Mouse (Mus musculus): ENCODE results near the gene Drg1. TPM values are rescaled to one million over a fixed set of nuclear protein-coding genes. Genes with fewer than 3 reads are reported as not detected.
"Not testable (repeated sequence)": the region's sequence is repeated elsewhere in the genome, so short reads cannot be mapped to it uniquely, and the experiment has no call there.

Gene Drg1
- polyA plus RNA-seq, 1 experiment from 2014 or later = 159 TPM

DNA sequence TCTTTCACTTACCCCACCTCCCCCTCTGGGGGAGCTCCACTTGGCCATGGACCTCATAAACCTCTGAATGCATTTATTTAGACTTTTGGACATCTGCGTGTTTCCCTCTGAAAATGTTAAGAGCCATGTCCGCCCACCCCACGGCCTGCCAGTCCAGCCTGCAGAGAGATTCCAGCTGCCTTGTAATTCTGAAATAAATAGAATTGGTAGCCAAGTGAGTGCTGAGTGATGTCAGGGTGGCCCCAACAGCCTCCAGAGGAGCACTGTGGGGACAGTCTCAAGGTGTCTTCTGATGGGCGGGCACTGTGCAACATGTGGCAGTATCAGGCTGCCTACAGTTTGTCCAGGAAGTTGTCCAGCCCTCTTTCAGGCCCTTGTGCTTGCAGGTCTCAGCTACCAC, 116.7 kb downstream of the Drg1 start:
- not testable (repeated sequence) for H3K27ac ChIP-seq (ENCODE audit: poor library complexity, severe bottlenecking); H3K4me3 ChIP-seq; H3K9ac ChIP-seq; H3K4me2 ChIP-seq; H3K4me1 ChIP-seq (replicated peaks); H3K27me3 ChIP-seq (replicated peaks)
- H3K9me3 ChIP-seq (replicated peaks) = peaks cover 19% of the 10 kb centered on the region
- H3K36me3 ChIP-seq = peaks cover 13% of the 10 kb centered on the region
- ATAC-seq (ENCODE audit: insufficient number of reproducible peaks, low FRiP score) = peak; percentile 9; the same call in 1 of the 2 replicates
- WGBS = 90% methylated on average over 4 of the region's 4 CpGs

DNA sequence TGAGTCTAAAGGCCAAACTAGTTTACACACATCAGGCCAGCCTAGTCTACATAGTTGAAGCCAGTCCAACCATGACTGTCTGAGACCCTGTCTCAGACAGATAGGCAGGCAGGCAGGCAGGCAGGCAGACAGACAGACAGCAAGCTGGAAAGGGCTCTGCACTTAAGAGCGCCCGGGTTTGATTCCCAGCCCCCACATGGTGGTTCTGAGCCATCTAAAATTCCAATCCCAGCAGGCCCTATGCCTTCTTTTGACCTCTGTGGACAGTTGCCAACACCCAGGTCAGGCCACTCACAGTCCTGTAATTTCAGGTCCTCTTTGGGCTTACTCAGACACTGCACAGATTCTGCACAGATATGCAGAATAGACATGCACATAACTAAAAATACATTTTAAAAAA, 119.4 kb downstream of the Drg1 start:
- H3K36me3 ChIP-seq; ATAC-seq (ENCODE audit: insufficient number of reproducible peaks, low FRiP score); H3K4me1 ChIP-seq (replicated peaks); H3K4me2 ChIP-seq; H3K27ac ChIP-seq (ENCODE audit: poor library complexity, severe bottlenecking); H3K4me3 ChIP-seq; H3K9ac ChIP-seq; H3K27me3 ChIP-seq (replicated peaks): not testable (repeated sequence)
- 76% methylated on average over 2 of the region's 2 CpGs for WGBS
- H3K9me3 ChIP-seq (replicated peaks) = peaks cover 17% of the 10 kb centered on the region

DNA sequence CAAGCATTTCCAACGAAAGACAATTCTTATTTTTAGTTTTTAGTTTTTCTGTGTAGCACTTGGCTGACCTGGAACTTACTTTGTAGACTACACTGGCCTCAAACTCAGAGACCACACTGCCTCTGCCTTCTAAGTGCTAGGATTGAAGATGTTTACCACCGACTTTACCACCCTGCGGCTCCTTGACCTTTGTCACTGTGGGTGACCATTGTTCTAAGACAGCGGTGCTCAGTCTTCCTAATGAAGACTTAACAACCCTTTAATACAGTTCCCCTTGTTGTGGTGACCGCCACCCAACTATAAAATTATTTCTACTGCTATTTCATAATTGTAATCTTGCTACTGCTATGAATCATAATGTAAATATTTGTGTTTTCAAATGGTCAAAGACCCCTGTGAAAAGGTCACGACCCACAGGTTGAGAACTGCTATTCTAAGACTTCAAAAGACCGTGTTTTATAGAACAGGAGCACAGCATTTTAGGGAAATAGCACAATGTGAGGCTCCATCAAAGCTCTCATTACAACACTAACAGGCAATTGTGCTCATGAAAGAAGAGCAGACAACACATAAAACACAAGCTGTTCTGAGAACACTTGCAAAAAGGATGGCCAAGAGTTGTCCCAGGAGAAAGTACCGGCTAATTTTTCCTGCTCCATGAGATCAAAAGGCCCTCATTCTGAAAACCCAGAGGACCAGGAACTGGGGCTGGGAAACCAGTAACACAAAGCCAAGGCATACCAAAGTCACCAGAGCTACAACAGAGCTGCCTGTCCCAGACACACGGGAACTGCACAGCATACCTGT, 120.7 kb downstream of the Drg1 start:
- not testable (repeated sequence) for H3K4me3 ChIP-seq; H3K9ac ChIP-seq; H3K4me2 ChIP-seq; ATAC-seq (ENCODE audit: insufficient number of reproducible peaks, low FRiP score); H3K36me3 ChIP-seq; H3K27ac ChIP-seq (ENCODE audit: poor library complexity, severe bottlenecking); H3K27me3 ChIP-seq (replicated peaks); H3K4me1 ChIP-seq (replicated peaks)
- WGBS = 82% methylated on average over 9 of the region's 9 CpGs
- H3K9me3 ChIP-seq (replicated peaks) = peaks cover 13% of the 10 kb centered on the region; the same call in 1 of the 2 replicates

DNA sequence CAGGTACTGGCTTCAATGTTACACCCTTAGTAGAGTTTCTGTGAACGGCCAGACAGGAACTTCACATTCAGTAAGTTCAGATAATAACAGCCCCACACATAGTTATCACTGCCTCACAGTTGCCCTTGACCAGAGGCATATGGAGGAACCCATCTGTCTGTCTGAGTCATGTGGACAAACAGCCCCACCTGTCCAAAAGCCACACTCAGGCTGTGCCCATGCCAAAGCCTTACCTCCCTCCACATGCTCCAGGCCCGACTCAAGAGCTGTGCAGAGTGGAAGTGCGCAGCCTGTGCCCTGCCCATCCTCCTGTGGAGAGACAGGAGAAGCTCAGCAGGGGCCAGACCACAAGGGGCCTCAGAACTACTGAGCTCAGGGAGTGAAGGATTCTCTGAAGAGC, 122.2 kb downstream of the Drg1 start:
- H3K9me3 ChIP-seq (replicated peaks); H3K4me2 ChIP-seq; H3K27me3 ChIP-seq (replicated peaks); H3K9ac ChIP-seq; H3K4me3 ChIP-seq; H3K4me1 ChIP-seq (replicated peaks); H3K36me3 ChIP-seq; H3K27ac ChIP-seq (ENCODE audit: poor library complexity, severe bottlenecking); ATAC-seq (ENCODE audit: insufficient number of reproducible peaks, low FRiP score): not testable (repeated sequence)
- 57% methylated on average over 3 of the region's 3 CpGs for WGBS

DNA sequence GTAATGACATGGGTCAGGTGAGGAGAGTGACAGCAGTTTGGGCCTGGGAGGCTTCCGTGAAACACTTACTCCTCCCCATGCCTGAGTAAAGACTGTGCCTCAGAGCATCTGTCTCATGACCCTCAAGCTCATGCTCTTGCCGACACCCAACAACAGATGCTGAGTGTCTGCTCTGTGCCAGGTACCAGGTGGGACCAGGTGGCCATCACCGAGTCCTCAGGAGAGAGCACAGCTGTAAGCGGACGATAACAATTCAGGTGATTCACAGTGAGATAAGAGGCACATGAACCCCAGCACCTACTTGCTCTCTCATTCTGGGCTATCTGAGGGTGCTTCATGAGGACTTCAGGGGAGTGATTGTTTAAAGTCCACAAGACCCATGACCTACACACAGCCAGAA, 123.8 kb downstream of the Drg1 start:
- not testable (repeated sequence) for H3K27me3 ChIP-seq (replicated peaks); H3K9ac ChIP-seq; H3K36me3 ChIP-seq; H3K27ac ChIP-seq (ENCODE audit: poor library complexity, severe bottlenecking); H3K4me2 ChIP-seq; H3K4me1 ChIP-seq (replicated peaks); H3K4me3 ChIP-seq
- 80% methylated on average over 4 of the region's 5 CpGs for WGBS
- H3K9me3 ChIP-seq (replicated peaks) = peaks cover 13% of the 10 kb centered on the region
- ATAC-seq (ENCODE audit: insufficient number of reproducible peaks, low FRiP score) = peak; percentile 68

DNA sequence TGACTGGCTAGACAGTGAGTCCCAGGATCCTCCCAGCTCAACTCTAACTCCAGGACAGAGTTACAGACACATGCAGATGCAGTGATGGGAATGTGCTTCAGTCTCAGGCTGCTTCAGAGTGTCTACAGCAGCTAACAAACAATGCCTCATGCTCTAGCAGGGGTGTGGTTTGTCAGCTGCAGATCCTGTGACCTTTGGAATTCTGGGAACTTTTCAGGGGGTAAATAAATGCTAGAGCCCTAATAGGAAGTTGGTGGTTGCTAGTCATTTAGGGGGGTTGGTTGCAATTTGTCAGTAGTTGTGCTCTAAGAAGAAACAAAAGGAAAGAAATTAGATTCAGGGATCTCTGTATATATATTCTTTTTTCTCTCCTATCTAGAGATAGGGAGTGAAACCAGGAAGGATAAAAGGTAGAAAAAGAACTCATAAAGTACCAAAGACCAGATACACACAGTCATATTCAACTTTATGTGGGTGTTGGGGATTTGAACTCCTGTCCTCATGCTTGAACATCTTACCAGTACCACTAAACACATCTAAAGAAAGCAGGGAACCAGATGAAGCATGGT, 125.2 kb downstream of the Drg1 start:
- H3K9ac ChIP-seq; H3K4me2 ChIP-seq; H3K4me1 ChIP-seq (replicated peaks); H3K27ac ChIP-seq (ENCODE audit: poor library complexity, severe bottlenecking); H3K4me3 ChIP-seq; ATAC-seq (ENCODE audit: insufficient number of reproducible peaks, low FRiP score); H3K27me3 ChIP-seq (replicated peaks); H3K36me3 ChIP-seq: not testable (repeated sequence)
- H3K9me3 ChIP-seq (replicated peaks) = peaks cover 17% of the 10 kb centered on the region

DNA sequence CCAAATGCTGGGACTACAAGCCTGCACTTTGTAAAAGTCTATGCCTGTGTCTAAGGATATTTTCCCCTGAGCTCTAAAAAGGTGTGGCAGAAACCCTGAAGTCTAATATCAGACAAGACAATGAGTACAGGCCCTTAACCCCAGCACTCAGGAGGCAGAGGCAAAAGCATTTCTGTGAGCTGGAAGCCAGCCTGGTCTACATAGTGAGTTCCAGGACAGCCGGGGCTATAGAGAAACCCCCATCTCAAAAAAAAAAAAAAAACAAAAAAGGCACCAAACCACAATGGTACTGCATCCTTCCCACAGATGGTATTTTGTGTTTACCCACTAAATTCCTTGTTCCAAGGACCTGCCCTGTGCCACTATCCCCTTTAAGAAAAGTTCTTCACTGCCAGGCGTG, 127.9 kb downstream of the Drg1 start:
- ATAC-seq (ENCODE audit: insufficient number of reproducible peaks, low FRiP score); H3K4me2 ChIP-seq; H3K4me3 ChIP-seq; H3K9ac ChIP-seq; H3K4me1 ChIP-seq (replicated peaks); H3K36me3 ChIP-seq; H3K27ac ChIP-seq (ENCODE audit: poor library complexity, severe bottlenecking); H3K27me3 ChIP-seq (replicated peaks): not testable (repeated sequence)
- WGBS = 77% methylated on average over 2 of the region's 2 CpGs
- H3K9me3 ChIP-seq (replicated peaks) = peaks cover 19% of the 10 kb centered on the region

Other genes with a start within 250 kb of the Drg1 start
- 12.8 and 13.8 TPM in 2 replicates for gene Sfi1, start 73.0 kb downstream of the Drg1 start, polyA plus RNA-seq (2016; fragmentation: Nextera tagmentation; extraction: Ambion mirVana)
- 37.4 and 39.9 TPM in 2 replicates for gene Eif4enif1, start 64.0 kb downstream of the Drg1 start, polyA plus RNA-seq (2016; fragmentation: Nextera tagmentation; extraction: Ambion mirVana)
- 35.6 and 39.5 TPM in 2 replicates for gene Patz1, start 22.5 kb upstream of the Drg1 start, polyA plus RNA-seq (2016; fragmentation: Nextera tagmentation; extraction: Ambion mirVana)
- gene Pik3ip1, start 64.0 kb upstream of the Drg1 start, polyA plus RNA-seq (2016; fragmentation: Nextera tagmentation; extraction: Ambion mirVana) = 20.2 and 21.3 TPM in 2 replicates
- gene Limk2, start 142.8 kb upstream of the Drg1 start, polyA plus RNA-seq (2016; fragmentation: Nextera tagmentation; extraction: Ambion mirVana) = 73.2 and 74.6 TPM in 2 replicates
- gene Rnf185, start 185.9 kb upstream of the Drg1 start, polyA plus RNA-seq (2016; fragmentation: Nextera tagmentation; extraction: Ambion mirVana) = 26.3 and 26.5 TPM in 2 replicates
- 0.26 and 0.30 TPM in 2 replicates for gene Pla2g3, start 221.9 kb upstream of the Drg1 start, polyA plus RNA-seq (2016; fragmentation: Nextera tagmentation; extraction: Ambion mirVana)
- gene Inpp5j, start 238.4 kb upstream of the Drg1 start, polyA plus RNA-seq (2016; fragmentation: Nextera tagmentation; extraction: Ambion mirVana) = 11.4 and 11.5 TPM in 2 replicates
- 125 and 129 TPM in 2 replicates for gene Selenom, start 248.3 kb upstream of the Drg1 start, polyA plus RNA-seq (2016; fragmentation: Nextera tagmentation; extraction: Ambion mirVana)

Data from heart, embryonic 12.5 days (tissue).